Mouse (Mus musculus) embryonic facial prominence, embryonic 15.5 days (tissue): ENCODE results near the gene Sf3b3. TPM values are rescaled to one million over a fixed set of nuclear protein-coding genes. Genes with fewer than 3 reads are reported as not detected.
A peak's percentile ranks its signal among the peaks of the same experiment; 100 is the strongest.
"Not testable (repeated sequence)": the region's sequence is repeated elsewhere in the genome, so short reads cannot be mapped to it uniquely, and the experiment has no call there.

Experiments used
- ATAC-seq: fragments of 200-750 bp; cut with Nextera tagmentation; 2 replicates; pipeline ENCODE4 v1.8.0; 2017; ENCODE audit warnings: low read depth, moderate TSS enrichment; ENCODE audit not compliant: insufficient number of reproducible peaks, low FRiP score, low TSS enrichment
- H3K27ac ChIP-seq: fragments of 300-500 bp; sonication (generic); replicated peaks from 2 replicates; pipeline ENCODE4 v1.5.1; 2015; ENCODE audit warnings: mild to moderate bottlenecking, inconsistent platforms
- H3K27me3 ChIP-seq: fragments of 300-500 bp; sonication (generic); 2 replicates; pipeline ENCODE4 v1.6.1; 2015; ENCODE audit warnings: inconsistent platforms
- H3K36me3 ChIP-seq: fragments of 300-500 bp; sonication (generic); 2 replicates; pipeline ENCODE4 v1.6.1; 2015; ENCODE audit warnings: mild to moderate bottlenecking, inconsistent platforms
- H3K4me1 ChIP-seq: fragments of 300-500 bp; sonication (generic); 2 replicates; pipeline ENCODE4 v1.6.1; 2015; ENCODE audit warnings: inconsistent platforms
- H3K4me2 ChIP-seq: fragments of 300-500 bp; sonication (generic); replicated peaks from 2 replicates; pipeline ENCODE4 v1.6.1; 2015; ENCODE audit warnings: mild to moderate bottlenecking, inconsistent platforms
- H3K4me3 ChIP-seq: fragments of 300-500 bp; sonication (generic); replicated peaks from 2 replicates; pipeline ENCODE4 v1.5.1; 2015; ENCODE audit warnings: mild to moderate bottlenecking, inconsistent platforms
- H3K9ac ChIP-seq: fragments of 300-500 bp; sonication (generic); 2 replicates; pipeline ENCODE4 v1.6.1; 2015; ENCODE audit warnings: inconsistent platforms
- H3K9me3 ChIP-seq: fragments of 300-500 bp; sonication (generic); replicated peaks from 2 replicates; pipeline ENCODE4 v1.6.1; 2016; ENCODE audit warnings: inconsistent platforms
- WGBS: fragments of 180-500 bp; shearing (Covaris S2); methylation state at CpG from one replicate; pipeline ENCODE4 v1.1.7; 2015; 5-methylcytosine and 5-hydroxymethylcytosine counted together
- polyA plus RNA-seq: library from polyadenylated mRNA; unstranded; fragments of >200 nt; fragmentation: Nextera tagmentation; extraction: Ambion mirVana; gene quantifications from 2 replicates; pipeline ENCODE4 v1.2.1, GENCODE M21; 2015

Gene Sf3b3
- polyA plus RNA-seq, 1 experiment from 2014 or later = 130 TPM

- H3K9ac ChIP-seq = no peak overlapping the region
- H3K4me2 ChIP-seq = no peak overlapping the region
- WGBS = 94% methylated on average over 18 of the region's 18 CpGs
- no peaks in the 10 kb centered on the region for H3K4me1 ChIP-seq
- no peak overlapping the region for H3K27ac ChIP-seq
- no peak overlapping the region for H3K4me3 ChIP-seq
- peaks cover 97% of the 10 kb centered on the region for H3K36me3 ChIP-seq
- no peaks in the 10 kb centered on the region for H3K9me3 ChIP-seq
- no peaks in the 10 kb centered on the region for H3K27me3 ChIP-seq
- ATAC-seq = no peak
Observed at GRCm38 (mm10) chr8:110883824-110884223, 37.2 kb upstream of the Sf3b3 start.

GRCm38 (mm10) chr8:110881741-110882310 lies 35.2 kb upstream of the Sf3b3 start:
- Histone ChIP-seq H3K4me1 (no peaks in the 10 kb centered on the region), H3K9me3 (no peaks in the 10 kb centered on the region), H3K36me3 (peaks cover 96% of the 10 kb centered on the region), H3K4me2 (no peak overlapping the region), H3K27me3 (no peaks in the 10 kb centered on the region), H3K27ac (no peak overlapping the region), H3K4me3 (no peak overlapping the region), H3K9ac (no peak overlapping the region)
- ATAC-seq = no peak
- WGBS = 96% methylated on average over 10 of the region's 10 CpGs

- Histone ChIP-seq H3K4me2 (no peak overlapping the region), H3K9me3 (no peaks in the 10 kb centered on the region), H3K9ac (no peak overlapping the region), H3K4me3 (no peak overlapping the region), H3K4me1 (no peaks in the 10 kb centered on the region), H3K27ac (no peak overlapping the region), H3K36me3 (peaks cover 93% of the 10 kb centered on the region), H3K27me3 (no peaks in the 10 kb centered on the region)
- no peak for ATAC-seq
- WGBS = 72% methylated on average over 4 of the region's 4 CpGs
Observed at GRCm38 (mm10) chr8:110877862-110878261, 31.3 kb upstream of the Sf3b3 start.

GRCm38 (mm10) chr8:110870501-110870900 lies 23.9 kb upstream of the Sf3b3 start:
- Histone ChIP-seq H3K9ac (no peak overlapping the region), H3K27me3 (no peaks in the 10 kb centered on the region), H3K36me3 (peaks cover 95% of the 10 kb centered on the region), H3K4me1 (no peaks in the 10 kb centered on the region), H3K4me3 (no peak overlapping the region), H3K27ac (no peak overlapping the region), H3K9me3 (no peaks in the 10 kb centered on the region), H3K4me2 (no peak overlapping the region)
- no peak for ATAC-seq
- WGBS = 95% methylated on average over 2 of the region's 2 CpGs

GRCm38 (mm10) chr8:110861347-110862025 lies 14.9 kb upstream of the Sf3b3 start:
- not testable (repeated sequence) for ATAC-seq, H3K27ac ChIP-seq, H3K27me3 ChIP-seq, H3K4me3 ChIP-seq, H3K4me1 ChIP-seq, H3K9ac ChIP-seq, H3K4me2 ChIP-seq, H3K9me3 ChIP-seq
- peaks cover 91% of the 10 kb centered on the region for H3K36me3 ChIP-seq
- 94% methylated on average over 7 of the region's 7 CpGs for WGBS

GRCm38 (mm10) chr8:110859651-110860501 lies 13.3 kb upstream of the Sf3b3 start:
- Histone ChIP-seq H3K4me3 (no peak overlapping the region), H3K36me3 (peaks cover 89% of the 10 kb centered on the region), H3K27me3 (no peaks in the 10 kb centered on the region), H3K4me1 (no peaks in the 10 kb centered on the region), H3K4me2 (no peak overlapping the region), H3K9me3 (no peaks in the 10 kb centered on the region), H3K27ac (no peak overlapping the region), H3K9ac (no peak overlapping the region)
- WGBS = 79% methylated on average over 7 of the region's 7 CpGs
- ATAC-seq = no peak

- H3K36me3 ChIP-seq = peaks cover 88% of the 10 kb centered on the region
- whole genome bisulfite sequencing = 86% methylated on average over 5 of the region's 5 CpGs
- H3K4me2 ChIP-seq = no peak overlapping the region
- H3K9ac ChIP-seq = no peak overlapping the region
- ATAC-seq = no peak
- H3K4me3 ChIP-seq = no peak overlapping the region
- H3K4me1 ChIP-seq = no peaks in the 10 kb centered on the region
- H3K27me3 ChIP-seq = no peaks in the 10 kb centered on the region
- no peak overlapping the region for H3K27ac ChIP-seq
- no peaks in the 10 kb centered on the region for H3K9me3 ChIP-seq
Observed at GRCm38 (mm10) chr8:110856760-110857461, 10.3 kb upstream of the Sf3b3 start.

GRCm38 (mm10) chr8:110856073-110856472 lies 9.5 kb upstream of the Sf3b3 start:
- not testable (repeated sequence) for H3K4me1 ChIP-seq, H3K27ac ChIP-seq, H3K27me3 ChIP-seq, H3K9me3 ChIP-seq, H3K4me2 ChIP-seq, ATAC-seq, H3K9ac ChIP-seq, H3K4me3 ChIP-seq
- WGBS = 92% methylated on average over 4 of the region's 4 CpGs
- H3K36me3 ChIP-seq = peaks cover 89% of the 10 kb centered on the region

GRCm38 (mm10) chr8:110851186-110851585 lies 4.6 kb upstream of the Sf3b3 start:
- Histone ChIP-seq H3K4me2 (no peak overlapping the region), H3K9ac (no peak overlapping the region), H3K27ac (no peak overlapping the region), H3K9me3 (no peaks in the 10 kb centered on the region), H3K4me3 (no peak overlapping the region), H3K36me3 (peaks cover 63% of the 10 kb centered on the region), H3K4me1 (peaks cover 9% of the 10 kb centered on the region), H3K27me3 (no peaks in the 10 kb centered on the region)
- no peak for ATAC-seq
- WGBS = 92% methylated on average over 10 of the region's 10 CpGs

GRCm38 (mm10) chr8:110847645-110848495 lies 1.3 kb upstream of the Sf3b3 start:
- Histone ChIP-seq H3K4me1 (peaks cover 15% of the 10 kb centered on the region), H3K4me2 (peak overlapping the region; percentile 75), H3K9ac (peak overlapping the region; percentile 70), H3K36me3 (peaks cover 51% of the 10 kb centered on the region), H3K27ac (no peak overlapping the region), H3K27me3 (no peaks in the 10 kb centered on the region), H3K4me3 (peak overlapping the region; percentile 69), H3K9me3 (no peaks in the 10 kb centered on the region)
- WGBS = 50% methylated on average over 14 of the region's 14 CpGs
- no peak for ATAC-seq
